Mouse (Mus musculus) midbrain, embryonic 14.5 days (tissue): ENCODE data around the gene Cfap100. TPM values are rescaled to one million over a fixed set of nuclear protein-coding genes. Genes with fewer than 3 reads are reported as not detected.

Experiments
- ATAC-seq: fragments of 200-750 bp; cut with Nextera tagmentation; 2 replicates; pipeline ENCODE4 v1.8.0; 2017; ENCODE audit warnings: moderate number of reproducible peaks, moderate library complexity; ENCODE audit not compliant: low FRiP score, low TSS enrichment
- DNase-seq: peaks from one replicate; pipeline ENCODE4 v3.0.0-alpha.2; 2015
- H3K27ac ChIP-seq: fragments of 300-500 bp; sonication (generic); replicated peaks from 2 replicates; pipeline ENCODE4 v1.5.1; 2014; ENCODE audit warnings: mild to moderate bottlenecking, low read depth, low read length, moderate library complexity
- H3K27me3 ChIP-seq: fragments of 300-500 bp; sonication (generic); 2 replicates; pipeline ENCODE4 v1.6.1; 2014; ENCODE audit warnings: low read length, control low read depth, mixed read lengths; ENCODE audit not compliant: control insufficient read depth, insufficient read depth
- H3K36me3 ChIP-seq: fragments of 300-500 bp; sonication (generic); 2 replicates; pipeline ENCODE4 v1.6.1; 2014; ENCODE audit warnings: low read length, control low read depth; ENCODE audit not compliant: control insufficient read depth, insufficient read depth
- H3K4me1 ChIP-seq: fragments of 300-500 bp; sonication (generic); 2 replicates; pipeline ENCODE4 v1.6.1; 2014; ENCODE audit warnings: mild to moderate bottlenecking, antibody characterized with exemption, low read length, control low read depth; ENCODE audit not compliant: control insufficient read depth, insufficient read depth
- H3K4me2 ChIP-seq: fragments of 300-500 bp; sonication (generic); 2 replicates; pipeline ENCODE4 v1.6.1; 2014; ENCODE audit warnings: mild to moderate bottlenecking, low read length, moderate library complexity
- H3K4me3 ChIP-seq: fragments of 300-500 bp; sonication (generic); replicated peaks from 2 replicates; pipeline ENCODE4 v1.5.1; 2014; ENCODE audit warnings: low read depth, low read length
- H3K9ac ChIP-seq: fragments of 300-500 bp; sonication (generic); replicated peaks from 2 replicates; pipeline ENCODE4 v1.6.1; 2014; ENCODE audit warnings: mild to moderate bottlenecking, low read length, moderate library complexity
- H3K9me3 ChIP-seq: fragments of 300-500 bp; sonication (generic); 2 replicates; pipeline ENCODE4 v1.6.1; 2016; ENCODE audit warnings: low read length, control low read depth, mixed read lengths; ENCODE audit not compliant: control insufficient read depth
- WGBS: fragments of 180-500 bp; shearing (Covaris S2); extraction: QIAGEN DNeasy Blood & Tissue Kit; methylation state at CpG from one replicate; pipeline ENCODE4 v1.1.7; 2014; 5-methylcytosine and 5-hydroxymethylcytosine counted together
- polyA plus RNA-seq: library from polyadenylated mRNA; unstranded; fragments of >200 nt; fragmentation: Nextera tagmentation; extraction: Ambion mirVana; gene quantifications from 2 replicates; pipeline ENCODE4 v1.2.1, GENCODE M21; 2014

Gene Cfap100
- polyA plus RNA-seq, result 7.2 and 11.1 TPM in 2 replicates

GRCm38 (mm10) chr6:90428380-90428974 lies at the start of gene Cfap100:
Gene Cfap100 (minus strand): TSS chr6:90428797.
- ATAC-seq (peak; percentile 83), DNase-seq (peak; percentile 86)
- Histone ChIP-seq H3K9me3 (no peaks in the 10 kb centered on the region), H3K4me1 (peaks cover 6% of the 10 kb centered on the region; the same call in 1 of the 2 replicates), H3K4me3 (peak within 1 kb of the TSS; percentile 40), H3K27me3 (no peaks in the 10 kb centered on the region; the same call in 1 of the 2 replicates), H3K27ac (peak within 1 kb of the TSS; percentile 57; the same call in 1 of the 2 replicates), H3K4me2 (peak within 1 kb of the TSS; percentile 79), H3K36me3 (no peaks in the 10 kb centered on the region), H3K9ac (peak within 1 kb of the TSS; percentile 32)
- WGBS, result under 1% methylated on average over 31 of the region's 31 CpGs

GRCm38 (mm10) chr6:90476941-90477518 lies 48.4 kb upstream of the Cfap100 start:
- Histone ChIP-seq H3K9me3 (no peaks in the 10 kb centered on the region), H3K4me1 (no peaks in the 10 kb centered on the region), H3K4me2 (no peak overlapping the region), H3K9ac (no peak overlapping the region), H3K27me3 (no peaks in the 10 kb centered on the region), H3K36me3 (no peaks in the 10 kb centered on the region), H3K4me3 (no peak overlapping the region), H3K27ac (no peak overlapping the region)
- DNase-seq, result no peak
- 74% methylated on average over 14 of the region's 14 CpGs for WGBS
- no peak for ATAC-seq

- no peak overlapping the region for H3K4me3 ChIP-seq
- ATAC-seq (no peak), DNase-seq (no peak)
- no peaks in the 10 kb centered on the region for H3K9me3 ChIP-seq
- H3K4me1 ChIP-seq, result no peaks in the 10 kb centered on the region
- no peak overlapping the region for H3K9ac ChIP-seq
- H3K36me3 ChIP-seq, result no peaks in the 10 kb centered on the region
- 48% methylated on average over 3 of the region's 3 CpGs for WGBS
- no peak overlapping the region for H3K27ac ChIP-seq
- no peaks in the 10 kb centered on the region for H3K27me3 ChIP-seq
- no peak overlapping the region for H3K4me2 ChIP-seq
Measured at GRCm38 (mm10) chr6:90475854-90476212, 47.2 kb upstream of the Cfap100 start.

- WGBS, result 69% methylated on average over 4 of the region's 4 CpGs
- ATAC-seq, result no peak
- H3K4me1 ChIP-seq, result no peaks in the 10 kb centered on the region
- H3K4me3 ChIP-seq, result no peak overlapping the region
- H3K27ac ChIP-seq, result no peak overlapping the region
- no peak for DNase-seq
- H3K9me3 ChIP-seq, result no peaks in the 10 kb centered on the region
- no peak overlapping the region for H3K9ac ChIP-seq
- no peaks in the 10 kb centered on the region for H3K27me3 ChIP-seq
- H3K4me2 ChIP-seq, result no peak overlapping the region
- no peaks in the 10 kb centered on the region for H3K36me3 ChIP-seq
Measured at GRCm38 (mm10) chr6:90475176-90475853, 46.7 kb upstream of the Cfap100 start.

- Histone ChIP-seq H3K27ac (no peak overlapping the region), H3K4me3 (no peak overlapping the region), H3K4me2 (no peak overlapping the region), H3K27me3 (no peaks in the 10 kb centered on the region), H3K36me3 (no peaks in the 10 kb centered on the region), H3K9me3 (no peaks in the 10 kb centered on the region), H3K9ac (no peak overlapping the region), H3K4me1 (no peaks in the 10 kb centered on the region)
- ATAC-seq, result no peak
- 96% methylated on average over 3 of the region's 3 CpGs for WGBS
- no peak for DNase-seq
Measured at GRCm38 (mm10) chr6:90474361-90474750, 45.8 kb upstream of the Cfap100 start.

- H3K36me3 ChIP-seq, result no peaks in the 10 kb centered on the region
- DNase-seq (no peak), ATAC-seq (no peak)
- WGBS, result 94% methylated on average over 24 of the region's 24 CpGs
- no peaks in the 10 kb centered on the region for H3K4me1 ChIP-seq
- H3K9me3 ChIP-seq, result no peaks in the 10 kb centered on the region
- no peaks in the 10 kb centered on the region for H3K27me3 ChIP-seq
- H3K4me2 ChIP-seq, result no peak overlapping the region
- no peak overlapping the region for H3K4me3 ChIP-seq
- H3K27ac ChIP-seq, result no peak overlapping the region
- no peak overlapping the region for H3K9ac ChIP-seq
Measured at GRCm38 (mm10) chr6:90473630-90474360, 45.2 kb upstream of the Cfap100 start.

- ATAC-seq, result no peak
- H3K4me2 ChIP-seq, result no peak overlapping the region
- DNase-seq, result no peak
- no peak overlapping the region for H3K4me3 ChIP-seq
- H3K36me3 ChIP-seq, result no peaks in the 10 kb centered on the region
- no peak overlapping the region for H3K27ac ChIP-seq
- no peaks in the 10 kb centered on the region for H3K4me1 ChIP-seq
- H3K9ac ChIP-seq, result no peak overlapping the region
- no peaks in the 10 kb centered on the region for H3K27me3 ChIP-seq
- WGBS, result 92% methylated on average over 3 of the region's 3 CpGs
- H3K9me3 ChIP-seq, result no peaks in the 10 kb centered on the region
Measured at GRCm38 (mm10) chr6:90472697-90473096, 44.1 kb upstream of the Cfap100 start.

- H3K4me1 ChIP-seq, result no peaks in the 10 kb centered on the region
- no peak overlapping the region for H3K27ac ChIP-seq
- no peaks in the 10 kb centered on the region for H3K36me3 ChIP-seq
- no peak overlapping the region for H3K9ac ChIP-seq
- no peaks in the 10 kb centered on the region for H3K27me3 ChIP-seq
- H3K9me3 ChIP-seq, result no peaks in the 10 kb centered on the region
- WGBS, result 80% methylated on average over 4 of the region's 4 CpGs
- H3K4me2 ChIP-seq, result no peak overlapping the region
- no peak overlapping the region for H3K4me3 ChIP-seq
- DNase-seq (no peak), ATAC-seq (no peak)
Measured at GRCm38 (mm10) chr6:90472079-90472478, 43.5 kb upstream of the Cfap100 start.
